Mouse (Mus musculus): ENCODE data around the gene 2510039O18Rik. TPM values are rescaled to one million over a fixed set of nuclear protein-coding genes. Genes with fewer than 3 reads are reported as not detected.

The 2510039O18Rik gene
- 10.7 TPM for polyA plus RNA-seq (2014; fragmentation: Illumina TruSeq; extraction: RNeasy Lipid Tissue Mini Kit (QIAGEN cat#74804); ENCODE audit: low read depth, low replicate concordance)

DNA sequence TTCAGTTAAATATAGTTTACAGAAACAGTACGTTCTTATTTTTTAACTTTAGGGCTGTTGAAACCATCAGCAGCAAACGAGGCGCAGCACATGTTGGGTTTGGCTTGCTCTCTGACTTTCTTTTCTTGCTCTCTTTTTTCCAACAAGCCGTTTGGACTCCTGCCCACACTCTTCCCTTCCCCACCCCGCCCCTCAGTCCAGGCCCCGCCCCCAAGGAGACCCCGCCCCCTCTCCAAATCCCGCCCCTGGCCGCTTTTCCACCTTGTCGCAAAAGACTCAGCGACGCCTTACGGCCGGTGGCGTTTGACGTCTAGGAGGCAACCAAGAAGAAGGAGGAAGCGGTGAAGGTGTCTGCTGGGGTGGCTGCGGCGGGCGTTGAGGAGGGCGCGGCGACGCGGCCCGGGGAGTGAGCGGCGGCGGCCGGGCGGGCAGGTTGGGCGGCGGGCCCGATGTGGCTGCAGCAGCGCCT lies at the start of gene 2510039O18Rik:
Gene 2510039O18Rik (plus strand): TSS at position 320 of the 469 bp plus-strand sequence.

GRCm38 (mm10) chr4:147904313-147905089 lies 36.2 kb upstream of the 2510039O18Rik start, which contains the start of gene Mfn2:
Mfn2 (minus strand) TSS chr4:147904704.

DNA sequence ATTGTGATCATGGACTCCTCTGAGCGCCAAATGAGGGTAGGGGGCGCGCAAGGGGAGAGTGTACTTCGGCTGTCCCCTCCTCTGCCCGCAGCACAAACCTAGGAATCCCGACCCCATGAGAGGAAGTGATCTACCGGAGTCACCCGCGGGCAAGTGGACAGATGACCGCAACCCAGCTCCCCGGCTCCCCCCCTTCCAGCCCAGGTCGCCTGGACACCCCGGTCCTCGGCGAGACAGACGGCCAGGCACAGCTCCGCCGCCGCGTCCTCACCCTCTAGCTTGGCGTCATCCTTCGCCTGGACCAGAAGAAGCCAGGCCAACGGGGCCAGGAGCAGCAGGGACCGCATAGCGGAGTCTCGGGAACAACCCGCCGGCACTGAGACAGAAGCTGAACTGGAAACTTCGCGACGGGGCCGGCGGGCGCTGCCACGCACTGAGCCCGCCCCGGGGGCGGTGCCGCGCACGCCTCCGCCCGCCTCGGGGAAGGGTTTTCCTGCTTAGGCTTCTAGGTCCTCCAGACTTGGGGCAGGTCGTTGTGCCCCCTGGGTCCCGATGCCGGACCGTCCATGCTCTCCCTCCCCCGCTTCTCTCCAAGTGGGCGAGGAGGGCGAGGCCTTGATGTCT lies 4.3 kb upstream of the 2510039O18Rik start, which contains the start of gene Plod1:
Gene Plod1 (minus strand): TSS at position 437 of the 624 bp plus-strand sequence.

GRCm38 (mm10) chr4:147985205-147986132 lies 44.8 kb downstream of the 2510039O18Rik start, which contains the start of gene Nppb:
Nppb (plus strand) TSS chr4:147985788.

Other genes starting within 250 kb of the 2510039O18Rik start
- gene Zfp534, start 238.3 kb upstream of the 2510039O18Rik start, polyA plus RNA-seq (2014; fragmentation: Illumina TruSeq; extraction: RNeasy Lipid Tissue Mini Kit (QIAGEN cat#74804); ENCODE audit: low read depth, low replicate concordance): not detected
- 82.4 TPM for gene Zfp984, start 131.1 kb upstream of the 2510039O18Rik start, polyA plus RNA-seq (2014; fragmentation: Illumina TruSeq; extraction: RNeasy Lipid Tissue Mini Kit (QIAGEN cat#74804); ENCODE audit: low read depth, low replicate concordance)
- gene Zfp933, start 92.5 kb upstream of the 2510039O18Rik start, polyA plus RNA-seq (2014; fragmentation: Illumina TruSeq; extraction: RNeasy Lipid Tissue Mini Kit (QIAGEN cat#74804); ENCODE audit: low read depth, low replicate concordance): 122 TPM
- gene Miip, start 72.1 kb upstream of the 2510039O18Rik start, polyA plus RNA-seq (2014; fragmentation: Illumina TruSeq; extraction: RNeasy Lipid Tissue Mini Kit (QIAGEN cat#74804); ENCODE audit: low read depth, low replicate concordance): 0.87 TPM
- 9.5 TPM for gene Fv1, start 71.9 kb upstream of the 2510039O18Rik start, polyA plus RNA-seq (2014; fragmentation: Illumina TruSeq; extraction: RNeasy Lipid Tissue Mini Kit (QIAGEN cat#74804); ENCODE audit: low read depth, low replicate concordance)
- 39.7 TPM for gene Mfn2, start 36.2 kb upstream of the 2510039O18Rik start, polyA plus RNA-seq (2014; fragmentation: Illumina TruSeq; extraction: RNeasy Lipid Tissue Mini Kit (QIAGEN cat#74804); ENCODE audit: low read depth, low replicate concordance)
- gene Plod1, start 4.1 kb upstream of the 2510039O18Rik start, polyA plus RNA-seq (2014; fragmentation: Illumina TruSeq; extraction: RNeasy Lipid Tissue Mini Kit (QIAGEN cat#74804); ENCODE audit: low read depth, low replicate concordance): 2.9 TPM
- gene Nppb, start 44.9 kb downstream of the 2510039O18Rik start, polyA plus RNA-seq (2014; fragmentation: Illumina TruSeq; extraction: RNeasy Lipid Tissue Mini Kit (QIAGEN cat#74804); ENCODE audit: low read depth, low replicate concordance): not detected
- gene Nppa, start 59.8 kb downstream of the 2510039O18Rik start, polyA plus RNA-seq (2014; fragmentation: Illumina TruSeq; extraction: RNeasy Lipid Tissue Mini Kit (QIAGEN cat#74804); ENCODE audit: low read depth, low replicate concordance): not detected
- 4.0 TPM for gene Clcn6, start 97.9 kb downstream of the 2510039O18Rik start, polyA plus RNA-seq (2014; fragmentation: Illumina TruSeq; extraction: RNeasy Lipid Tissue Mini Kit (QIAGEN cat#74804); ENCODE audit: low read depth, low replicate concordance)
- gene Mthfr, start 98.2 kb downstream of the 2510039O18Rik start, polyA plus RNA-seq (2014; fragmentation: Illumina TruSeq; extraction: RNeasy Lipid Tissue Mini Kit (QIAGEN cat#74804); ENCODE audit: low read depth, low replicate concordance): 3.4 TPM
- 36.6 TPM for gene Agtrap, start 147.1 kb downstream of the 2510039O18Rik start, polyA plus RNA-seq (2014; fragmentation: Illumina TruSeq; extraction: RNeasy Lipid Tissue Mini Kit (QIAGEN cat#74804); ENCODE audit: low read depth, low replicate concordance)
- gene Mad2l2, start 189.5 kb downstream of the 2510039O18Rik start, polyA plus RNA-seq (2014; fragmentation: Illumina TruSeq; extraction: RNeasy Lipid Tissue Mini Kit (QIAGEN cat#74804); ENCODE audit: low read depth, low replicate concordance): 3.6 TPM
- gene Draxin, start 189.8 kb downstream of the 2510039O18Rik start, polyA plus RNA-seq (2014; fragmentation: Illumina TruSeq; extraction: RNeasy Lipid Tissue Mini Kit (QIAGEN cat#74804); ENCODE audit: low read depth, low replicate concordance): not detected
- 1.3 TPM for gene Fbxo6, start 211.2 kb downstream of the 2510039O18Rik start, polyA plus RNA-seq (2014; fragmentation: Illumina TruSeq; extraction: RNeasy Lipid Tissue Mini Kit (QIAGEN cat#74804); ENCODE audit: low read depth, low replicate concordance)
- 1.2 TPM for gene Fbxo44, start 219.6 kb downstream of the 2510039O18Rik start, polyA plus RNA-seq (2014; fragmentation: Illumina TruSeq; extraction: RNeasy Lipid Tissue Mini Kit (QIAGEN cat#74804); ENCODE audit: low read depth, low replicate concordance)
- gene Fbxo2, start 219.7 kb downstream of the 2510039O18Rik start, polyA plus RNA-seq (2014; fragmentation: Illumina TruSeq; extraction: RNeasy Lipid Tissue Mini Kit (QIAGEN cat#74804); ENCODE audit: low read depth, low replicate concordance): not detected